Mouse (Mus musculus) liver, embryonic 14.5 days (tissue): ENCODE measurements around the gene 5730522E02Rik. TPM values are rescaled to one million over a fixed set of nuclear protein-coding genes. Genes with fewer than 3 reads are reported as not detected.

Source experiments
- ATAC-seq: fragments of 200-750 bp; cut with Nextera tagmentation; 2 replicates; pipeline ENCODE4 v1.8.0; 2017; ENCODE audit warnings: moderate number of reproducible peaks, mild to moderate bottlenecking, moderate library complexity; ENCODE audit not compliant: insufficient read depth
- DNase-seq, 3 experiments: peaks; one replicate each; pipeline ENCODE4 v3.0.0-alpha.2; 2012 to 2013; ENCODE audit warnings: low read depth in 3 of 3, low spot score in 3 of 3
- H3K27ac ChIP-seq: fragments of 300-500 bp; sonication (generic); 2 replicates; pipeline ENCODE4 v1.5.1; 2014; ENCODE audit warnings: moderate library complexity, mild to moderate bottlenecking, control low read depth, inconsistent platforms
- H3K27me3 ChIP-seq: fragments of 300-500 bp; sonication (generic); 2 replicates; pipeline ENCODE4 v1.6.1; 2014; ENCODE audit warnings: mild to moderate bottlenecking, low read length, moderate library complexity; ENCODE audit not compliant: control insufficient read depth, insufficient read depth
- H3K36me3 ChIP-seq: fragments of 300-500 bp; sonication (generic); replicated peaks from 2 replicates; pipeline ENCODE4 v1.6.1; 2014; ENCODE audit warnings: low read depth; ENCODE audit not compliant: control insufficient read depth, insufficient read depth
- H3K4me1 ChIP-seq, 2 experiments: fragments of 200-500 bp in 1 of 2; fragments of 300-500 bp in 1 of 2; sonication (generic) in 1 of 2; replicated peaks; 2 replicates each; pipeline ENCODE4 v1.6.1; 2012 to 2014; ENCODE audit warnings: antibody characterized with exemption in 1 of 2, inconsistent platforms in 1 of 2, low read length in 1 of 2; ENCODE audit not compliant: control insufficient read depth in 2 of 2, insufficient read depth in 2 of 2
- H3K4me2 ChIP-seq: fragments of 300-500 bp; sonication (generic); 2 replicates; pipeline ENCODE4 v1.6.1; 2014; ENCODE audit warnings: low read depth, mild to moderate bottlenecking, control low read depth, moderate library complexity
- H3K4me3 ChIP-seq, 2 experiments: fragments of 200-500 bp in 1 of 2; fragments of 300-500 bp in 1 of 2; sonication (generic) in 1 of 2; 2 replicates each; pipeline ENCODE4 v1.5.1; 2012 to 2014; ENCODE audit warnings: low read depth in 2 of 2, low read length in 2 of 2, mild to moderate bottlenecking in 2 of 2, control low read depth in 1 of 2, inconsistent platforms in 1 of 2, moderate library complexity in 1 of 2; ENCODE audit not compliant: insufficient read depth in 1 of 2
- H3K9ac ChIP-seq: fragments of 300-500 bp; sonication (generic); replicated peaks from 2 replicates; pipeline ENCODE4 v1.6.1; 2014; ENCODE audit warnings: mild to moderate bottlenecking, control low read depth, moderate library complexity
- H3K9me3 ChIP-seq: fragments of 300-500 bp; sonication (generic); 2 replicates; pipeline ENCODE4 v1.6.1; 2016; ENCODE audit warnings: low read length, mixed read lengths; ENCODE audit not compliant: control insufficient read depth
- CTCF ChIP-seq: IDR thresholded peaks from 2 replicates; pipeline ENCODE4 v1.5.1; 2016; ENCODE audit warnings: antibody characterized with exemption, low read depth, control low read depth
- EP300 ChIP-seq: IDR thresholded peaks from 2 replicates; pipeline ENCODE4 v1.6.1; 2016; ENCODE audit warnings: antibody characterized with exemption, low read depth
- WGBS: fragments of 180-500 bp; shearing (Covaris S2); extraction: QIAGEN DNeasy Blood & Tissue Kit; methylation state at CpG from one replicate; pipeline ENCODE4 v1.1.7; 2014; ENCODE audit not compliant: insufficient replicate concordance; 5-methylcytosine and 5-hydroxymethylcytosine counted together
- polyA plus RNA-seq, 2 experiments: library from polyadenylated mRNA; depleted of rRNA in 1 of 2; stranded (reverse) in 1 of 2; unstranded in 1 of 2; fragments of >200 nt; fragmentation: Nextera tagmentation in 1 of 2; extraction: Ambion mirVana in 1 of 2; gene quantifications; 2 replicates each; pipeline versions ENCODE4 v1.2.1 to v1.2.3; 2012 to 2014

The 5730522E02Rik gene
- polyA plus RNA-seq, 2 experiments, result 0.10 to 0.25 TPM

DNA sequence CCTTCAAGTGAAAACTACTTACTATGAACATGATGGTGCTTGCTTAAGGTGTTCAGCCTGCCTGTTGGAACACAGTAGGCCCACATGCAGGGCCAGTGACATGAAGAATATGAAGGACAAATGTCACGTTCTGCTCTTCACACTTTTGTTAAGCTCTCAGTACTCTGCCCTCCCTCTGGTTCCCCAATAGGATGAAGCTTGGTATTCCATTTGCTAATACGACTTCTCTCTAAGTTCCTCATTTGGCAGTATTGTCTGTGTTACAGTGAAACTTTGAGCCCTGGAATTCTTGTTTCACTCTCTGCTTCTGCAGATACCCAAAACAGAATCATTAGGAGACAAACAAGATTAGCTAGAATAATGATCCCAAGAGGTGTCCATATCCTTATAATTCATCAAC, 7.1 kb downstream of the 5730522E02Rik start:
- H3K36me3 ChIP-seq, result no peaks in the 10 kb centered on the region
- DNase-seq, result no peak
- no peak for ATAC-seq
- no peak overlapping the region for H3K4me2 ChIP-seq
- H3K9ac ChIP-seq, result no peak overlapping the region
- no peaks in the 10 kb centered on the region for H3K9me3 ChIP-seq
- no peak for TF ChIP-seq EP300
- TF ChIP-seq CTCF, result no peak
- no peaks in the 10 kb centered on the region for H3K27me3 ChIP-seq
- H3K27ac ChIP-seq, result no peak overlapping the region
- WGBS, result 27% methylated on average over 2 of the region's 2 CpGs
- H3K4me3 ChIP-seq, result no peak overlapping the region
- H3K4me1 ChIP-seq, result peaks cover 0 to 2% of the 10 kb centered on the region in 2 experiments; a peak in 2 of 4 replicates

DNA sequence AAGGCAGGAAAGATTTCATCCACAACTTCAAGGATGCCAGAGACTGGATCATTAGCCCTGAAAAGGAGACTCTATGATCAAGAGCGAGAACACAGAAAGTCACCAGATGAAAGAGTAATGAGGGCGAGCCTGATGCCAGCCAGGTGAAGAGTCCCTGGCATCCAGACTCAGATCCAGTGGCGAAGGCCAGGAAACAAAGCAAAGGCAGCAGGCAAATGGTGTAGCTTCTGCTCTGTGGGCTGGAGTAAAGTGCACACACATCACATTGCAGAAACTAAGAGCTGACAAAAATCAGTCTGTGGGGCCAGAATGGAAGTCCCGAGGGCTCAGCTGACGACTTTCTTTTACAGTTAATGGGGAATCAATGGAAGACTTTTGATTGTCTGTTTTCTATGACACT, 7.7 kb downstream of the 5730522E02Rik start:
- Histone ChIP-seq H3K4me1 (peaks cover 0 to 2% of the 10 kb centered on the region in 2 experiments; a peak in 2 of 4 replicates), H3K9ac (no peak overlapping the region), H3K9me3 (no peaks in the 10 kb centered on the region), H3K27ac (no peak overlapping the region), H3K4me3 (no peak overlapping the region), H3K4me2 (no peak overlapping the region), H3K36me3 (no peaks in the 10 kb centered on the region), H3K27me3 (no peaks in the 10 kb centered on the region)
- no peak for ATAC-seq
- DNase-seq, result no peak
- TF ChIP-seq CTCF (no peak), EP300 (no peak)
- WGBS, result 65% methylated on average over 5 of the region's 5 CpGs

DNA sequence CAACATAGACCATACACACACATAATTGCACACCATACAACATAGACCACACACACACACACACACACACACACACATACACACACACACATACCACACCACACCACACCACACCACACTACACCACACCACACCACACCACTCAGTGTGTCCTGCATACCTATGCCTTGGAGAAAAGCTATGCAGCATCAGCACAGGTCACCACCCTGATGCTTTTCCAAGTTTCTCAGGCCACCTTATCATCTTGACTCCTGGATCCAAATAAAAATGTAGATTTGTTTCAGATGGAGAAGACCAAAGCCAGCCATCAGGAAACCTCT, 8.8 kb downstream of the 5730522E02Rik start:
- Histone ChIP-seq H3K4me3 (no peak overlapping the region), H3K9me3 (no peaks in the 10 kb centered on the region), H3K27ac (no peak overlapping the region), H3K27me3 (no peaks in the 10 kb centered on the region), H3K4me1 (peaks cover 0 to 2% of the 10 kb centered on the region in 2 experiments; a peak in 2 of 4 replicates), H3K4me2 (no peak overlapping the region), H3K36me3 (no peaks in the 10 kb centered on the region), H3K9ac (no peak overlapping the region)
- DNase-seq (no peak), ATAC-seq (no peak)
- no peak for TF ChIP-seq CTCF
- TF ChIP-seq EP300, result no peak

DNA sequence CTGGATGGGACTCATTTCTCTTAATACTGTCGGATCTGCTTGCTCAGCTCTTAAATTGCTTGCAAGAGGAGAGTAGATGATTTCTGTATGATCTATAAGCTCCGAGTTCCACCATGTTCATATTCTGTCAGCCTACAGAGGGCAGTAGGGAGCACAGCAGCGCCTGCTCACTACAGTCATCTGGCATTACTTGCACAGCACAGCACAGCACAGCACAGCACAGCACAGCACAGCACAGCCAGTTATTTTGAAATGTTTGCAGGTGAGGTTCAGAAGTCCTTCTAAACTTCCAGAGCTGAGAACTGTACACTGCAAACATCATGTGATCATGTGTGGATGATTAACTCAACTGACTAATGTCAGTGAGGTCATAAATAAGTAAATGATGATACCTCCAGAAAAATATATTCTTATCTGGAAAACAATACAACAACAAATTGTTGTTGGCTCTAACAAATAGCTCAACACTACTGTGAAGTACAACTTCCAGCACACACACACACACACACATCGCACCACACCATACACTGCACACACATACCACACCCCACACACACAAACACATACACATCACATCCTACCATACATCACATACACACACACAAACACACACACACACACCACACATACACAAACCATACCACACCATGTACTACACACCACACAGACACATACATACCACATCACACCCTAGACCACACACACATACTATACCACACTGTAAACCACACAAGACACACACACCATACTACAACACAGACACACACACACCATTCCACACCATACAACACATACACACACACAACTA, 9.4 kb downstream of the 5730522E02Rik start:
- WGBS, result 31% methylated on average over 4 of the region's 4 CpGs
- Histone ChIP-seq H3K36me3 (no peaks in the 10 kb centered on the region), H3K4me2 (no peak overlapping the region), H3K9ac (no peak overlapping the region), H3K4me1 (peaks cover 0 to 2% of the 10 kb centered on the region in 2 experiments; a peak in 2 of 4 replicates), H3K27me3 (no peaks in the 10 kb centered on the region), H3K27ac (no peak overlapping the region), H3K4me3 (no peak overlapping the region), H3K9me3 (no peaks in the 10 kb centered on the region)
- ATAC-seq, result peak; percentile 77
- DNase-seq, result peak in 2 of 3 experiments; percentile 10 to 12
- TF ChIP-seq CTCF (peak; percentile 84), EP300 (no peak)

DNA sequence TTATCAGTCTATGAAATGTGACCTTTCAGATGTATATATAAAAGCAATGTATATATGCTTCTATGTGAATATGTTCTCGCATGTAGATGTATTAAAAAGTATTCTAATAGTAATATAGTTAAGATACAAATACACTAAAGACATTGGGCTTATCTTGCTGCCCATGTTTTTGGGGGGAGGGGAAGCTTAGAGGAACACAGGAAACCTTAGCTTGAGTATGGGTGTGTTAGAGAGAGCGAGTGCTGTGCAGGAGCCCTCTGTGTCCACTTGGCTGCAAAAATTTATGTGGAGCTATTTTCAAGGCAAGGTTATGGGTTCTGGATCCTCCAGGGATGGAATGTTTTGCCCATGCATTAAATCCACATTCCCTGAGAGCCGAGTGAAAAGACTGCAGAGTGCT, 15.1 kb downstream of the 5730522E02Rik start:
- TF ChIP-seq CTCF (no peak), EP300 (no peak)
- Histone ChIP-seq H3K4me1 (no peaks in the 10 kb centered on the region; a peak in 1 of 4 replicates), H3K27me3 (no peaks in the 10 kb centered on the region), H3K4me3 (no peak overlapping the region), H3K36me3 (no peaks in the 10 kb centered on the region), H3K9ac (no peak overlapping the region), H3K4me2 (no peak overlapping the region), H3K9me3 (no peaks in the 10 kb centered on the region), H3K27ac (no peak overlapping the region)
- ATAC-seq, result no peak
- 42% methylated on average over 3 of the region's 3 CpGs for WGBS
- no peak for DNase-seq
